Mouse (Mus musculus): ENCODE data around the gene Pnmal1. TPM values are rescaled to one million over a fixed set of nuclear protein-coding genes. Genes with fewer than 3 reads are reported as not detected.

The Pnmal1 gene
- total and polyA plus RNA-seq, 2 experiments from 2014 or later, result 41.2 to 65.2 TPM

- Histone ChIP-seq H3K4me1 (ENCODE audit: insufficient read depth, low read length) (no peaks in the 10 kb centered on the region), H3K27me3 (ENCODE audit: insufficient read depth, low read length) (no peaks in the 10 kb centered on the region), H3K4me3 (ENCODE audit: low read depth, low read length) (no peak overlapping the region), H3K36me3 (ENCODE audit: insufficient read depth, low read length) (peaks cover 42% of the 10 kb centered on the region), H3K9ac (replicated peaks; ENCODE audit: low read length, poor library complexity, severe bottlenecking) (no peak overlapping the region), H3K9me3 (ENCODE audit: low read length) (no peaks in the 10 kb centered on the region), H3K4me2 (ENCODE audit: low read depth, low read length, poor library complexity, severe bottlenecking) (no peak overlapping the region), H3K27ac (ENCODE audit: low read depth, low read length) (no peak overlapping the region)
- 79% methylated on average over 7 of the region's 7 CpGs for WGBS
- no peak for ATAC-seq (ENCODE audit: low FRiP score)
- no peak for TF ChIP-seq CTCF (IDR thresholded peaks at IDR 0.05)
- peak; percentile 22 for DNase-seq (ENCODE audit: low spot score)
Measured at GRCm38 (mm10) chr7:17003230-17003960, 43.9 kb downstream of the Pnmal1 start.

DNA sequence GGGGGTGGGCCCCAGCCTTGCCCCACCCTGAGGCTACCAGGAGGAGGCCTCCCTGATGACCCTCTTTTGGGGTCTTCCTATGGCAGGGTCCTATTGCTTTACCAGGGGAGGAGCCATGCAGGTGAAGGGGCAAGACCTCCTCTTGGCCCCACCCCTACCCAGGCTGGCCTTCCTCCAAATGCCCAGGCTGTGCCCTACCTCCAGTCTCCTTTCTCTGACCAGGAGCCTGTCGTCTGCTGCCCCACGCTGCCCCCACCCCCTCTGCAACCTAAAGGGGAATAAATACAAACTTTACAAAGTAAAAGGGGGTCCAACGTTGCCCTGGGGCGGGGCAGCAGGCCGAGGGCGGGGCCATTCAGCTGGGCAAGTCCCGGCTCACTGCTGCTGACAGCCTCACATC, 45.2 kb downstream of the Pnmal1 start:
- TF ChIP-seq CTCF (IDR thresholded peaks at IDR 0.05), result no peak
- no peaks in the 10 kb centered on the region for H3K9me3 ChIP-seq (ENCODE audit: low read length)
- DNase-seq (ENCODE audit: low spot score) (no peak), ATAC-seq (ENCODE audit: low FRiP score) (no peak)
- H3K4me1 ChIP-seq (ENCODE audit: insufficient read depth, low read length), result no peaks in the 10 kb centered on the region
- 91% methylated on average over 7 of the region's 7 CpGs for WGBS
- H3K4me3 ChIP-seq (ENCODE audit: low read depth, low read length), result no peak overlapping the region
- no peaks in the 10 kb centered on the region for H3K27me3 ChIP-seq (ENCODE audit: insufficient read depth, low read length)
- no peak overlapping the region for H3K9ac ChIP-seq (replicated peaks; ENCODE audit: low read length, poor library complexity, severe bottlenecking)
- no peak overlapping the region for H3K4me2 ChIP-seq (ENCODE audit: low read depth, low read length, poor library complexity, severe bottlenecking)
- peaks cover 52% of the 10 kb centered on the region for H3K36me3 ChIP-seq (ENCODE audit: insufficient read depth, low read length)
- no peak overlapping the region for H3K27ac ChIP-seq (ENCODE audit: low read depth, low read length)

DNA sequence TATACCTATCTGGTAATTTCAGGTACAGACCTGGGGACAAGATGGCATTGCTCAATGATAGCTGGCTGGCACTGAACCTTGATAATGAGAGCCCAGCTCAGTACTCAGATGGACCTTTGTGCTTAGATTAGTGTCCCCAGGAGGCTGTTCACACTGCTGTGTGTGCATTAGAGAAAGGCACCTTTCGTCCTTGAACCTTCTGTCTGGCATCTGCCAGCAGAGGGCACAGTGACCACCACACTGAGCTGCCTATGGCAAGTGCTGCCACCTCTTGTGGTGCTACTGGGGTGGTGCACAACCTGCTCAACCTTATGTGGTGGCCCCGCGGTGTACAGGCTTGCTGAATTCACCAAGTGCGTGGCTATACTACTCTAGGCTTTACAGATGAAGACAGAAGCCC, 47.8 kb downstream of the Pnmal1 start:
- WGBS, result 87% methylated on average over 4 of the region's 4 CpGs

DNA sequence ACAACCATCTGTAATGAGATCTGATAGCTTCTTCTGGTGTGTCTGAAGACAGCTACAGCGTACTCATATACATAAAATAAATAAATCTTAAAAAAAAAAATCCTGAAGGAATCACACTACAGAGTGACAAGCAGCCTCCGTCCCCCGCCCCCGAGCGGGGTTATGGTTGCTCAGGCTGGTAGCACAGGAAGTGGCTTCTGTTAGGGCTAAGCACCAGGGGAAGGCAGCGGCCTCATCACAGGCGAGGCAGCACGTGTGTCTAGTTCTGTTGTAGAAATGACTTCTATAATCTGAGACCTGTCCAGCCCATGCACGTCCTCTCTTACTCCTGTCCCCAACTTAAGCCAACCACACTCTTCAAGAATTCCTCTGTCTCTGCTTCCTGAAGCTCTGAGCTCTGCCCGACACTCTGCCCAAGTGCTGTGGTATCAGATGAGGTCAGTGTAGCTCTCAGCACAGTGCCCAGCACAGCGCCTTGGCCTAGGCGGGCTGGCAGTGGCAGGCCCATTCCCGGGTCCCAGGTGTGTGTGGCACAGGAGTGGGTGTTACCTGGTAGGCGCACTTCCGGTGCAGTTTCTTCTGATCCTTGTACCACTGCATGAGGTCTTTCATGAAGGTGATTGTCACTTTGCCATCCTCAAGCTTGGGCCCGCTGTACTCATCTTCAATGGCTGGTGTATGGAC, 50.0 kb downstream of the Pnmal1 start:
- H3K27me3 ChIP-seq (ENCODE audit: insufficient read depth, low read length), result no peaks in the 10 kb centered on the region
- no peaks in the 10 kb centered on the region for H3K9me3 ChIP-seq (ENCODE audit: low read length)
- no peaks in the 10 kb centered on the region for H3K4me1 ChIP-seq (ENCODE audit: insufficient read depth, low read length)
- no peak for TF ChIP-seq CTCF (IDR thresholded peaks at IDR 0.05)
- ATAC-seq (ENCODE audit: low FRiP score) (no peak), DNase-seq (ENCODE audit: low spot score) (no peak)
- H3K27ac ChIP-seq (ENCODE audit: low read depth, low read length), result no peak overlapping the region
- H3K36me3 ChIP-seq (ENCODE audit: insufficient read depth, low read length), result peaks cover 85% of the 10 kb centered on the region
- H3K4me2 ChIP-seq (ENCODE audit: low read depth, low read length, poor library complexity, severe bottlenecking), result no peak overlapping the region
- H3K9ac ChIP-seq (replicated peaks; ENCODE audit: low read length, poor library complexity, severe bottlenecking), result no peak overlapping the region
- 94% methylated on average over 16 of the region's 16 CpGs for WGBS
- no peak overlapping the region for H3K4me3 ChIP-seq (ENCODE audit: low read depth, low read length)

More for the DNA sequence above, 47.8 kb downstream of the Pnmal1 start:
- no peak overlapping the region for H3K4me3 ChIP-seq (ENCODE audit: low read depth, low read length)
- no peaks in the 10 kb centered on the region for H3K9me3 ChIP-seq (ENCODE audit: low read length)
- DNase-seq (ENCODE audit: low spot score) (peak; percentile 66), ATAC-seq (ENCODE audit: low FRiP score) (peak; percentile 36; the same call in 1 of the 2 replicates)
- no peaks in the 10 kb centered on the region for H3K27me3 ChIP-seq (ENCODE audit: insufficient read depth, low read length)
- H3K36me3 ChIP-seq (ENCODE audit: insufficient read depth, low read length), result peaks cover 68% of the 10 kb centered on the region
- no peak overlapping the region for H3K9ac ChIP-seq (replicated peaks; ENCODE audit: low read length, poor library complexity, severe bottlenecking)
- peak; percentile 82 for TF ChIP-seq CTCF (IDR thresholded peaks at IDR 0.05)
- no peaks in the 10 kb centered on the region for H3K4me1 ChIP-seq (ENCODE audit: insufficient read depth, low read length)
- H3K27ac ChIP-seq (ENCODE audit: low read depth, low read length), result no peak overlapping the region
- no peak overlapping the region for H3K4me2 ChIP-seq (ENCODE audit: low read depth, low read length, poor library complexity, severe bottlenecking)

- no peak for ATAC-seq (ENCODE audit: low FRiP score)
- H3K27ac ChIP-seq (ENCODE audit: low read depth, low read length), result no peak overlapping the region
- no peak overlapping the region for H3K4me2 ChIP-seq (ENCODE audit: low read depth, low read length, poor library complexity, severe bottlenecking)
Measured at GRCm38 (mm10) chr7:17010010-17010347, 50.5 kb downstream of the Pnmal1 start.

GRCm38 (mm10) chr7:17011909-17012590, 52.6 kb downstream of the Pnmal1 start:
- no peaks in the 10 kb centered on the region for H3K4me1 ChIP-seq (ENCODE audit: insufficient read depth, low read length)
- DNase-seq (ENCODE audit: low spot score), result no peak
- H3K4me3 ChIP-seq (ENCODE audit: low read depth, low read length), result no peak overlapping the region
- no peak for TF ChIP-seq CTCF (IDR thresholded peaks at IDR 0.05)
- H3K27ac ChIP-seq (ENCODE audit: low read depth, low read length), result no peak overlapping the region
- peaks cover 74% of the 10 kb centered on the region for H3K36me3 ChIP-seq (ENCODE audit: insufficient read depth, low read length)
- H3K27me3 ChIP-seq (ENCODE audit: insufficient read depth, low read length), result no peaks in the 10 kb centered on the region
- ATAC-seq (ENCODE audit: low FRiP score), result no peak
- no peak overlapping the region for H3K4me2 ChIP-seq (ENCODE audit: low read depth, low read length, poor library complexity, severe bottlenecking)
- 94% methylated on average over 7 of the region's 7 CpGs for WGBS
- no peaks in the 10 kb centered on the region for H3K9me3 ChIP-seq (ENCODE audit: low read length)
- no peak overlapping the region for H3K9ac ChIP-seq (replicated peaks; ENCODE audit: low read length, poor library complexity, severe bottlenecking)

More at GRCm38 (mm10) chr7:17010010-17010347, 50.5 kb downstream of the Pnmal1 start:
- WGBS, result 89% methylated on average over 5 of the region's 5 CpGs
- DNase-seq (ENCODE audit: low spot score), result no peak
- H3K9me3 ChIP-seq (ENCODE audit: low read length), result no peaks in the 10 kb centered on the region
- no peak for TF ChIP-seq CTCF (IDR thresholded peaks at IDR 0.05)
- no peak overlapping the region for H3K9ac ChIP-seq (replicated peaks; ENCODE audit: low read length, poor library complexity, severe bottlenecking)
- no peaks in the 10 kb centered on the region for H3K27me3 ChIP-seq (ENCODE audit: insufficient read depth, low read length)
- H3K36me3 ChIP-seq (ENCODE audit: insufficient read depth, low read length), result peaks cover 83% of the 10 kb centered on the region
- no peaks in the 10 kb centered on the region for H3K4me1 ChIP-seq (ENCODE audit: insufficient read depth, low read length)
- H3K4me3 ChIP-seq (ENCODE audit: low read depth, low read length), result no peak overlapping the region

Other genes with a start within 250 kb of the Pnmal1 start
- not detected in 2 replicates for gene Ceacam9, start 237.8 kb upstream of the Pnmal1 start, total RNA-seq (2014; rRNA removed)
- gene Ceacam9, start 237.8 kb upstream of the Pnmal1 start, polyA plus RNA-seq (2015; fragmentation: Nextera tagmentation; extraction: Ambion mirVana), result 0.21 and 0.39 TPM in 2 replicates
- gene Ap2s1, start 221.3 kb upstream of the Pnmal1 start, total RNA-seq (2014; rRNA removed), result 516 and 573 TPM in 2 replicates
- gene Ap2s1, start 221.3 kb upstream of the Pnmal1 start, polyA plus RNA-seq (2015; fragmentation: Nextera tagmentation; extraction: Ambion mirVana), result 556 and 589 TPM in 2 replicates
- 15.2 and 20.1 TPM in 2 replicates for gene Slc1a5, start 178.3 kb upstream of the Pnmal1 start, total RNA-seq (2014; rRNA removed)
- 8.9 and 9.2 TPM in 2 replicates for gene Slc1a5, start 178.3 kb upstream of the Pnmal1 start, polyA plus RNA-seq (2015; fragmentation: Nextera tagmentation; extraction: Ambion mirVana)
- 252 and 291 TPM in 2 replicates for gene Strn4, start 143.8 kb upstream of the Pnmal1 start, total RNA-seq (2014; rRNA removed)
- gene Strn4, start 143.8 kb upstream of the Pnmal1 start, polyA plus RNA-seq (2015; fragmentation: Nextera tagmentation; extraction: Ambion mirVana), result 156 and 165 TPM in 2 replicates
- 81.4 and 85.9 TPM in 2 replicates for gene Fkrp, start 142.9 kb upstream of the Pnmal1 start, total RNA-seq (2014; rRNA removed)
- 50.0 and 53.5 TPM in 2 replicates for gene Fkrp, start 142.9 kb upstream of the Pnmal1 start, polyA plus RNA-seq (2015; fragmentation: Nextera tagmentation; extraction: Ambion mirVana)
- gene Prkd2, start 116.8 kb upstream of the Pnmal1 start, total RNA-seq (2014; rRNA removed), result 3.2 and 4.9 TPM in 2 replicates
- gene Prkd2, start 116.8 kb upstream of the Pnmal1 start, polyA plus RNA-seq (2015; fragmentation: Nextera tagmentation; extraction: Ambion mirVana), result 3.9 TPM in 2 replicates
- gene Dact3, start 84.4 kb upstream of the Pnmal1 start, total RNA-seq (2014; rRNA removed), result 86.0 and 107 TPM in 2 replicates
- 7.5 and 7.7 TPM in 2 replicates for gene Dact3, start 84.4 kb upstream of the Pnmal1 start, polyA plus RNA-seq (2015; fragmentation: Nextera tagmentation; extraction: Ambion mirVana)
- 1.9 and 5.2 TPM in 2 replicates for gene Gng8, start 67.9 kb upstream of the Pnmal1 start, total RNA-seq (2014; rRNA removed)
- 12.3 and 15.9 TPM in 2 replicates for gene Gng8, start 67.9 kb upstream of the Pnmal1 start, polyA plus RNA-seq (2015; fragmentation: Nextera tagmentation; extraction: Ambion mirVana)
- gene Ptgir, start 53.2 kb upstream of the Pnmal1 start, total RNA-seq (2014; rRNA removed), result 0.11 and 0.14 TPM in 2 replicates
- 0.11 TPM in 1 of 2 replicates, not detected in the other for gene Ptgir, start 53.2 kb upstream of the Pnmal1 start, polyA plus RNA-seq (2015; fragmentation: Nextera tagmentation; extraction: Ambion mirVana)
- 1,835 and 1,985 TPM in 2 replicates for gene Calm3, start 35.6 kb upstream of the Pnmal1 start, total RNA-seq (2014; rRNA removed)
- 467 and 471 TPM in 2 replicates for gene Calm3, start 35.6 kb upstream of the Pnmal1 start, polyA plus RNA-seq (2015; fragmentation: Nextera tagmentation; extraction: Ambion mirVana)
- gene Pnmal2, start 15.0 kb upstream of the Pnmal1 start, total RNA-seq (2014; rRNA removed), result 155 and 174 TPM in 2 replicates
- 180 and 187 TPM in 2 replicates for gene Pnmal2, start 15.0 kb upstream of the Pnmal1 start, polyA plus RNA-seq (2015; fragmentation: Nextera tagmentation; extraction: Ambion mirVana)
- gene Gm42372, start 23.4 kb downstream of the Pnmal1 start, total RNA-seq (2014; rRNA removed), result 48.8 and 49.0 TPM in 2 replicates
- 9.0 and 9.2 TPM in 2 replicates for gene Gm42372, start 23.4 kb downstream of the Pnmal1 start, polyA plus RNA-seq (2015; fragmentation: Nextera tagmentation; extraction: Ambion mirVana)
- 5.5 and 5.8 TPM in 2 replicates for gene Ccdc8, start 33.0 kb downstream of the Pnmal1 start, total RNA-seq (2014; rRNA removed)
- gene Ccdc8, start 33.0 kb downstream of the Pnmal1 start, polyA plus RNA-seq (2015; fragmentation: Nextera tagmentation; extraction: Ambion mirVana), result 2.0 and 2.5 TPM in 2 replicates
- gene Ppp5c, start 68.2 kb downstream of the Pnmal1 start, total RNA-seq (2014; rRNA removed), result 56.4 and 61.0 TPM in 2 replicates
- gene Ppp5c, start 68.2 kb downstream of the Pnmal1 start, polyA plus RNA-seq (2015; fragmentation: Nextera tagmentation; extraction: Ambion mirVana), result 144 and 145 TPM in 2 replicates
- gene Hif3a, start 102.7 kb downstream of the Pnmal1 start, total RNA-seq (2014; rRNA removed), result 13.6 and 16.9 TPM in 2 replicates
- gene Hif3a, start 102.7 kb downstream of the Pnmal1 start, polyA plus RNA-seq (2015; fragmentation: Nextera tagmentation; extraction: Ambion mirVana), result 2.0 and 2.7 TPM in 2 replicates
- 3.9 and 5.1 TPM in 2 replicates for gene Psg16, start 114.4 kb downstream of the Pnmal1 start, total RNA-seq (2014; rRNA removed)
- gene Psg16, start 114.4 kb downstream of the Pnmal1 start, polyA plus RNA-seq (2015; fragmentation: Nextera tagmentation; extraction: Ambion mirVana), result 6.8 and 7.6 TPM in 2 replicates
- 0.09 TPM in 1 of 2 replicates, not detected in the other for gene Ceacam3, start 190.6 kb downstream of the Pnmal1 start, total RNA-seq (2014; rRNA removed)
- 0.06 TPM in 1 of 2 replicates, not detected in the other for gene Ceacam3, start 190.6 kb downstream of the Pnmal1 start, polyA plus RNA-seq (2015; fragmentation: Nextera tagmentation; extraction: Ambion mirVana)
- 0.38 TPM in 1 of 2 replicates, not detected in the other for gene Psg29, start 243.8 kb downstream of the Pnmal1 start, total RNA-seq (2014; rRNA removed)
- not detected in 2 replicates for gene Psg29, start 243.8 kb downstream of the Pnmal1 start, polyA plus RNA-seq (2015; fragmentation: Nextera tagmentation; extraction: Ambion mirVana)